Mouse (Mus musculus): ENCODE measurements at regions not wholly inside any gene's neighbourhood (a gene's known extent, or its start where the extent isn't known, plus 50 kb on each side); places are given as distances from the start of the nearest gene placed in this dataset.
A peak's percentile ranks its signal among the peaks of the same experiment; 100 is the strongest.
"Not testable (repeated sequence)": the region's sequence is repeated elsewhere in the genome, so short reads cannot be mapped to it uniquely, and the experiment has no call there.

DNA sequence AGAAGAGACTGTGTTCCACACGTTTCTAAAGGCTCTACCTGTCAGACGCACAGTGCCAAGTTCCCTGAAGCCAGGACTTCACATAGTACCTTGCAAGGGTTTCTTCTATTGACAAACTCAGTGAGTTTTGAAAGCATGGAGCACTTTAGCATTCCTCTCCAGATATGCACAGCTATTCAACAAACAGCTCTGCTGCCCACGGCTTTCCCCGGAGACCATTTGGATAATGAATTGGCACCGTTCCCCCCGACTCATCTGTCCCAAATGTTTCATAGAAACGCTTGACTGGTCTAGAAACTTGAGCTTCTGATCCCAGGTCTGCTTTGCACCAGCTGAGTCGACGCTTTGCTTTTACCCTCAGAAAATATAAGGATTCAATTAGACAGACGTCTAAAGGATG lies 162.2 kb upstream of the St6galnac5 start:
- peak in 1 of 2 experiments; percentile 51 for DNase-seq (ENCODE audit: low spot score in 2 of 2)

- DNase-seq (ENCODE audit: low spot score in 2 of 2): peak in 1 of 2 experiments; percentile 14
These were observed 158.9 kb upstream of the St6galnac5 start for GRCm38 (mm10) chr3:153140985-153141384.

- DNase-seq (ENCODE audit: low spot score in 2 of 2): no peak
These were observed 143.3 kb upstream of the St6galnac5 start for GRCm38 (mm10) chr3:153125335-153125734.

- DNase-seq (ENCODE audit: low spot score in 2 of 2): no peak
These were observed 139.9 kb upstream of the St6galnac5 start for GRCm38 (mm10) chr3:153121934-153122333.

- no peak for DNase-seq (ENCODE audit: low spot score in 2 of 2)
These were observed 137.1 kb upstream of the St6galnac5 start for GRCm38 (mm10) chr3:153119142-153119541.

- no peak for DNase-seq (ENCODE audit: low spot score in 2 of 2)
These were observed 136.6 kb upstream of the St6galnac5 start for GRCm38 (mm10) chr3:153118643-153119042.

GRCm38 (mm10) chr3:153105591-153105990 lies 123.5 kb upstream of the St6galnac5 start:
- DNase-seq (ENCODE audit: low spot score in 2 of 2): no peak

GRCm38 (mm10) chr3:153090572-153090971 lies 108.5 kb upstream of the St6galnac5 start:
- not testable (repeated sequence) for DNase-seq (ENCODE audit: low spot score in 2 of 2)

- no peak for DNase-seq (ENCODE audit: low spot score in 2 of 2)
These were observed 103.2 kb upstream of the St6galnac5 start for GRCm38 (mm10) chr3:153085096-153085788.

- DNase-seq (ENCODE audit: low spot score in 2 of 2): peak in 1 of 2 experiments; percentile 28
These were observed 102.4 kb upstream of the St6galnac5 start for GRCm38 (mm10) chr3:153084226-153085095.

GRCm38 (mm10) chr3:153080371-153080770 lies 98.3 kb upstream of the St6galnac5 start:
- no peak for DNase-seq (ENCODE audit: low spot score in 2 of 2)

DNA sequence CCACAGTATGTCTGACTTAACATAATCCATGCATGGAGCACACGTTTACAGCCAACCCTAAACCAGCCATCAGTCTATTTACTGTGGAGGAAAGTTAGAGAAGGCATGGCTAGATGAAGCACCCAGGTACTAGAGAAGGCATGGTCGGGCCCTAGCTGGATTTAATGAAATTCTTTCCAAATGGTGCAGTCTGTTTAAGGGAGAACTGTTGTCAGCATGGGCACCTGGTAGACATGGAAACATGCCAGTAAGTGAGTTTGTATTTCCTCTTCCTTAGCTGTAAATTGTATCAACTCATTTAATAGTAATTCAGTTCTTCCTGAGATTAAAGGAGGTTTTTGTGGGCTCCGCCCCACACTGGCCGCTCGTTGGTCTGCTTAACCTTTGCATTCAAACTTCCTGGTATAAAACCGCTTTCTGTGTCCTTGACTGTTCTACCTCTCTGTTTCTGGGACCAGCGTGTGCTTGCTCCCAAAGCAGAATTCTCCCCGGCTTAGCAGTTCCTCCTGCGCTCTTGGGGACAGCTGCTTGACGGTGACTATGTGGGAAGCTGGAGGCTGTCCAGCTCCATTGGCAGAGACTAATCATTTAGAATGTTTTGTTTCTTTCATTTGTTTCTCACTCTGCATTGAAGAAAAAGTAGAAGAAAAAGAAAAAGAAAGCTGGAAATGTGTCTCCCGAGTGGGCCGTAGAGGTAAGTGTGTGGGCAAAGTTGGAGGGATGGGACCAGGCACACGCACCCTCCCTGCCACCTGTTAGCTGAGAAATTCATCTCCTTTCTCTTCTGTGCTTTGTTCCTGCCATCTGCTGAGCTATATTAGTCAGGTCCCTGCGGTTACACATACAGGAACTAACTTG lies 96.0 kb upstream of the St6galnac5 start:
- DNase-seq (ENCODE audit: low spot score in 2 of 2): no peak

DNA sequence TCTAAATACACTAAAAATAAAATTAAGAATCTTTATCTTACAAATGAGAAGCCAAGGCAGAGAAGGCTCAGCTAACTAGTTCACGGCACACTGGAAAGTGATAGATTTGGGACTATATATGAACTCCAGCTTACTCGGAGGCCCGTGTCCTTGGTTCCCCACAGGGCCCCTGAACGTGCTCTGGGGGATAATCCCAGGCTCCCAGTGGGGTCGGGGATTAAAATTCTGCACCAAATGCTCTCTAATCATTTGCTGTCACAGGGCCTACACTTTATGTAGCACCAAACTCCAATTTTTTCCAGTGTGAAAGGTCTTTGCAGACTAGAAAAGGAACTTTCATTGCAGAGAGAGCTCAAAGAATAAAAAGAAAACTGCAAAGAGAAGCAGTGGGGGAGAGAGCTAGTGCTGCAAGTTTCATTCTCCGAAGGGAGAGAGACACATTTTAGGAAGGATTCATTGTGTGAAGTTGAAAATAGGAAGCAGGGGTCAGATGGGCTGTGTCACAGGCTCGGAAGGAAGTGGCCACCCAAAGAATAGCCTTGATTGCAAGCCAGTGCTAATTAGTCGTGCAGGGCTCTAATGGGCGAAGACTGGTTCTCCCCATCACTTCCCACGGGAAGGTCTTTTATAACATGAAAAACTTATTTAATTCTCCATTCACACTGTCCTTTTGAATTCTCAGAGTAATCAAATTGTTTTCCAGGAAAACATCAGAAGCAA lies 90.3 kb upstream of the St6galnac5 start:
- DNase-seq (ENCODE audit: low spot score in 2 of 2): peak in 1 of 2 experiments; percentile 40

GRCm38 (mm10) chr3:153071549-153071948 lies 89.5 kb upstream of the St6galnac5 start:
- no peak for DNase-seq (ENCODE audit: low spot score in 2 of 2)

DNA sequence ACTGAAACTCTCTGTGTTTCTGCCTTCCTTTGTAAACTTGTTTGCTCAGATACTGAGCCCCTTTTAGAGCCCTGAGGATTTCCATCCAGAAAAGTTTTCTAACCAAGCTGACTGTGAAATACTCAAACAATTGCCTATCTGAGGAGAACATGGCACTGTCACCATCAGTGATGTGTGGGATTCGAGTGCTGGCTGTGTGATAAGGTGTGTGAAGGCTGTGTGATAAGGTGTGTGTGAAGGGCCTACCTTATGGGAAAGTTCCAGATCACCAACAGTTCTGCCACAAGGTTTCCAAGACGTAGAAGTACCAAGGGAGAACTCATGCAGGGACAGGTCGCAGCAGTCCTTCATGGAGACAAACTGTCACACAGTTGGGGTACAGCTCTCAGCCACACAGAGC lies 89.1 kb upstream of the St6galnac5 start:
- no peak for DNase-seq (ENCODE audit: low spot score in 2 of 2)

DNA sequence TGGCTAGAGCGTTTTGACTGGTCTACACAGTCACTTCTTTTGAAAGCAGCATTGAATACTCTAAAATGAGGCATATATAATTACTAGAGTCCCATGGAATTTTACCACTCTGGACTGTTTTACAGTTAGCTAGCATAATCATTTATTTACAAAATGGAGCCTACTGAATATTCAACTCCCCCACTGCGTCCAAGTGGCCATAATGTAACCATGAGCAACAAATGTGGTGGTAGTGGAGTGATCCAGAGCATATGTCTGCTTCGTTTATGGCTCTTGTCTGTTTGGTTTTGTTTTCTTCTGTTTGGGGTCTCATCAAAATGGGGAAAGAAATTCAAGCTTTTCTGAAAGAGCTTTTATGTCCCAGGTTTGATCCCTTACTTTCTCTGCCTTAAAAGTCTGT lies 83.8 kb upstream of the St6galnac5 start:
- no peak for DNase-seq (ENCODE audit: low spot score in 2 of 2)

DNA sequence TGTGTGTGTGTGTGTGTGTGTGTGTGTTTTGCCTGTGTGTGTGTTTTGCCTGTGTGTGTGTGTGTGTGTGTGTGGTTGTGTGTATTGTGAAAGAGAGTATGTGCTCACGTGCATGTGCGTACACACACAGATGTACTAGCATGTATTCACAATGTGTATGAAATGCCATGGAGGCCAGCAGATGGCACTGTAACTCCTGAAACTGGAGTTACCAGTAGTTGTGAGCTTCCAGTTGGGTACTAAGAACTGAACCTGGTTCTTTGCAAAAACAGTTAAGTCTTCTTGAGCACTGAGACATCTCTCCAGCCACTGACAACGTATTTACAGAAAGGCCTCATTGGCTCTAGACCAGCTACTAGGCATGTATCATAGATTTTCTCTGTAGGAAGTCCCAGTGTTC lies 71.1 kb upstream of the St6galnac5 start:
- no peak for DNase-seq (ENCODE audit: low spot score in 2 of 2)

DNA sequence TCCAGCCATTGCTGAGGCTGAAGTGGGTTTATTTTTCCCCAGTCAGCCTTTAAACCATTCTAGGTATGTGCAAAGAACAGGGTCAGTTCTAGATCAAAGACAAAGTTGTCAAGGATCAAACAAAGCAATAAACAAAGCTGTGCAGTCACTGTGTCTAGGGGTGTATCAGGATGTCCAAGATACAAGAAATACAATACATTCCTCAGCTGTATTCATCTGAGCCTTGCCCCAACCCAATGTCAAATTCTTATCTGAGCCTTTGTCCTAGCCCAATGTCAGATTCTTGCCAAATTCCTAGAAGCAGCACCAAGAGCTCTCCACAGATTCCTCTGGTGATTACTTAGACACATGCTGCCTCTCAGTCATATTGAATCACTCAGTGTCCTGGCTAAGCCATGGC lies 69.5 kb upstream of the St6galnac5 start:
- DNase-seq (ENCODE audit: low spot score in 2 of 2): no peak

GRCm38 (mm10) chr3:153045328-153045727 lies 63.3 kb upstream of the St6galnac5 start:
- no peak for DNase-seq (ENCODE audit: low spot score in 2 of 2)

DNA sequence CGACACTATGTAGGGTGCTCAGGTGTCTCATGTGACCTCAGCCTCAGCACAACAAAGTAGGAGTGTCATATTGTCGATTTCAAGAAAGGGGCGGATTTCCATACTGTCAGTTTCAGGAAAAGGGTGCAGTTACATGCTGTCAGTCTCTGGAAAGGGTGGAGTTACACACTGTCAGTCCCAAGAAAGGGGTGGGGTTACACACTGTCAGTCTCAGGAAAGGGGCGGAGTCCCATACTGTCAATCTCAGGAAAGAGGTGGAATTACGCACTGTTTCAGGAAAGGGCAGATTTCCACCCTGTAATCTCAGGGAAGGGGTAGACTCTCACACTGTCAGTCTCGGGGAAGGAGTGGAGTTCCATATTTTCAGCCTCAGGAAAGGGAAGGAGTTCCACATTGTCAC lies 51.9 kb upstream of the St6galnac5 start:
- no peak for DNase-seq (ENCODE audit: low spot score in 2 of 2)

All from urinary bladder, postnatal 4 days (tissue).